Mouse (Mus musculus): ENCODE results near the gene Snx25.

Snx25 gene

GRCm38 (mm10) chr8:46010746-46011680 is 140.9 kb downstream of the Snx25 start:
- DNase-seq (ENCODE audit: low spot score), result no peak

- no peak for DNase-seq (ENCODE audit: low spot score)
Observed at GRCm38 (mm10) chr8:46010306-46010705, 141.7 kb downstream of the Snx25 start.

GRCm38 (mm10) chr8:46007050-46007672 is 144.8 kb downstream of the Snx25 start:
- no peak for DNase-seq (ENCODE audit: low spot score)

- no peak for DNase-seq (ENCODE audit: low spot score)
Observed at GRCm38 (mm10) chr8:46005596-46005995, 146.4 kb downstream of the Snx25 start, which contains the start of gene Ankrd37. Ankrd37 (minus strand) TSS chr8:46005707.

- DNase-seq (ENCODE audit: low spot score), result peak; percentile 99
Observed at GRCm38 (mm10) chr8:45999784-46000705, 151.9 kb downstream of the Snx25 start.

GRCm38 (mm10) chr8:45999138-45999783 is 152.7 kb downstream of the Snx25 start, which contains the start of gene Lrp2bp:
Lrp2bp (plus strand) TSS chr8:45999303.
- peak; percentile 55 for DNase-seq (ENCODE audit: low spot score)

- no peak for DNase-seq (ENCODE audit: low spot score)
Observed at GRCm38 (mm10) chr8:45998228-45998627, 153.7 kb downstream of the Snx25 start.

- DNase-seq (ENCODE audit: low spot score), result no peak
Observed at GRCm38 (mm10) chr8:45995576-45995975, 156.4 kb downstream of the Snx25 start.

GRCm38 (mm10) chr8:45994111-45994510 is 157.8 kb downstream of the Snx25 start:
- no peak for DNase-seq (ENCODE audit: low spot score)

- no peak for DNase-seq (ENCODE audit: low spot score)
Observed at GRCm38 (mm10) chr8:45990631-45991310, 161.2 kb downstream of the Snx25 start.

GRCm38 (mm10) chr8:45988189-45988588 is 163.8 kb downstream of the Snx25 start:
- DNase-seq (ENCODE audit: low spot score), result no peak

GRCm38 (mm10) chr8:45986665-45987064 is 165.3 kb downstream of the Snx25 start:
- no peak for DNase-seq (ENCODE audit: low spot score)

Data from testis, postnatal 14 days (tissue).